Mouse (Mus musculus): ENCODE results near the gene Pacrg. TPM values are rescaled to one million over a fixed set of nuclear protein-coding genes. Genes with fewer than 3 reads are reported as not detected.

Pacrg gene
- polyA plus RNA-seq (2012; rRNA removed), result 21.0 and 23.3 TPM in 2 replicates

GRCm38 (mm10) chr17:10840148-10840707 lies at the start of gene Pacrg, which contains the start of gene Prkn:
TSS of gene Pacrg (minus strand) at chr17:10840311.
TSS of gene Prkn (plus strand) at chr17:10840384.
- peak within 1 kb of the TSS; percentile 87 for H3K27ac ChIP-seq (ENCODE audit: insufficient read depth, low read length)
- 0 out of 2 replicates have a peak, but pooled peaks cover 2% of the 10 kb centered on the region for H3K4me1 ChIP-seq (ENCODE audit: control insufficient read depth, insufficient read depth, low read length)
- no peak for TF ChIP-seq CTCF (IDR thresholded peaks at IDR 0.05; ENCODE audit: extremely low read depth, insufficient read depth, low read length)
- peak; percentile 79 for TF ChIP-seq POLR2A (IDR thresholded peaks at IDR 0.05; ENCODE audit: extremely low read depth, insufficient read depth, low read length)
- H3K4me3 ChIP-seq (ENCODE audit: insufficient read depth, low read length), result peak within 1 kb of the TSS; percentile 55

- no peak overlapping the region for H3K27ac ChIP-seq (ENCODE audit: insufficient read depth, low read length)
- TF ChIP-seq CTCF (IDR thresholded peaks at IDR 0.05; ENCODE audit: extremely low read depth, insufficient read depth, low read length) (no peak), POLR2A (IDR thresholded peaks at IDR 0.05; ENCODE audit: extremely low read depth, insufficient read depth, low read length) (no peak)
- H3K4me3 ChIP-seq (ENCODE audit: insufficient read depth, low read length), result no peak overlapping the region
- no peaks in the 10 kb centered on the region for H3K4me1 ChIP-seq (ENCODE audit: control insufficient read depth, insufficient read depth, low read length)
These were observed 47.8 kb upstream of the Pacrg start for GRCm38 (mm10) chr17:10887924-10888323.

GRCm38 (mm10) chr17:10882260-10882659 lies 42.1 kb upstream of the Pacrg start:
- Histone ChIP-seq H3K4me1 (ENCODE audit: control insufficient read depth, insufficient read depth, low read length) (no peaks in the 10 kb centered on the region), H3K4me3 (ENCODE audit: insufficient read depth, low read length) (no peak overlapping the region), H3K27ac (ENCODE audit: insufficient read depth, low read length) (no peak overlapping the region)
- TF ChIP-seq POLR2A (IDR thresholded peaks at IDR 0.05; ENCODE audit: extremely low read depth, insufficient read depth, low read length) (no peak), CTCF (IDR thresholded peaks at IDR 0.05; ENCODE audit: extremely low read depth, insufficient read depth, low read length) (no peak)

DNA sequence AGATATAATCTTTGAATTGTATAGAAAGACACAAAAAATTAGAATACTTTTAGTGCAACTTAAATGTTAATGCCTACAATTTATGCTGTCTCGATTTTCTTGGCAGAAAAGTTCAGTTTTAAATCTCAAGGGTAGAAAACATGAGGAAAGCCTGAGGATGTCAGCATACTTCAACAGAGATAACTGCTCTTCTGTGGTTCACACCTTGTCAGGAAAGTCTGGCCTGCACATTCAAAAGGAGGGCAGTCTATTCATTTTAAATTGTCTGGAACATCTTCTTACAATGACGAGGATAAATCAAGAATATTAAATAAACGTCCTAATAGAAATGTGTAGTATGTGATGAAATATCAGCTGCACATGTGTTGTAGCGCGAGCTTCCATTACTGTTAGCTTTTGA lies 38.9 kb upstream of the Pacrg start:
- no peak overlapping the region for H3K4me3 ChIP-seq (ENCODE audit: insufficient read depth, low read length)
- TF ChIP-seq POLR2A (IDR thresholded peaks at IDR 0.05; ENCODE audit: extremely low read depth, insufficient read depth, low read length) (no peak), CTCF (IDR thresholded peaks at IDR 0.05; ENCODE audit: extremely low read depth, insufficient read depth, low read length) (no peak)
- no peak overlapping the region for H3K27ac ChIP-seq (ENCODE audit: insufficient read depth, low read length)
- H3K4me1 ChIP-seq (ENCODE audit: control insufficient read depth, insufficient read depth, low read length), result no peaks in the 10 kb centered on the region

DNA sequence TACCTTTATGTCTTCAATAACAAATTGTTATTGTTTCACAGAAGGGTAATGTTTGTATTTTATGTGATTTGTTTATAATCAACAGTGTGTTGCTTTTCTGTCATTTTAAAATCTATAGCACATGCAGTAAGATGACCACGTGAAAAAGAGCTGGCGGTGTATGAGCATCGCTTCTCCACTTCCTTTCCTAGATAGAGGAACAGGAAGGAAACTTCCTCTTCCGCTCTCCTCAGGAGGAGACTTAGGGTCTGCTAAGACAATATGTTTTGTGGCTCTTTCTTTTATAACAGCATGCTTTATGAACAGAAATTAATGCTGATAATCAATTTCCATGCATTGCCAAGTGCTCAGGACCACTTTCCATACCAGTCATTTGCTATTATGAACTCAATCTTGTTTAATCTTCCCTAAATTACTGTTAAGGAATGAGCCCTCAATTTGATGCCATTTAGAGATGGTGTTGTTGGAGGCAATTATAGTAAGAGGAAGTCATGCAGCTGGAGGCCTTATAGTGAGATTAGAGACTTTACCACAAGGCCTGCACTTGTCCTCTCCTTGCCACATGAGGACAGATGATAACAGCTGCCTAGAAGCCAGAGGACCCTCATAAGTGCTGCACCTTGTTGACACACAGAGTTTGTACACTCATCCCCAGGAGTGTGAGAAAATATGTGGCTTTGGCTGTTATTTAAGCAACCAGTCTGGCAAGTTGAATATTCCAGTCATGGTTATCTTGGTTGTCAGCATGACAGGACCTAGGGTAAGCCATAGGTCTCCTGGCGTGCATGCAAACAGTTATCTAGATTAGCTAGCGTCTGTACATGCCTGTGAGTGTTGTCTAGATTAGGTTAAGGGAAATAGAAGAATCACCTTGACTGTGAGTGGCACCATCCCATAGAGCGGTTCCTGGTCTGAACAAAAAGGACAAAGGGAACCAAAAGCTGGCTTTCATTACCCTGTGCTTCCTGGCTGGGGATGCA lies 34.4 kb upstream of the Pacrg start:
- no peak for TF ChIP-seq POLR2A (IDR thresholded peaks at IDR 0.05; ENCODE audit: extremely low read depth, insufficient read depth, low read length)
- no peak for TF ChIP-seq CTCF (IDR thresholded peaks at IDR 0.05; ENCODE audit: extremely low read depth, insufficient read depth, low read length)
- H3K4me3 ChIP-seq (ENCODE audit: insufficient read depth, low read length), result no peak overlapping the region
- H3K27ac ChIP-seq (ENCODE audit: insufficient read depth, low read length), result no peak overlapping the region
- no peaks in the 10 kb centered on the region for H3K4me1 ChIP-seq (ENCODE audit: control insufficient read depth, insufficient read depth, low read length)

DNA sequence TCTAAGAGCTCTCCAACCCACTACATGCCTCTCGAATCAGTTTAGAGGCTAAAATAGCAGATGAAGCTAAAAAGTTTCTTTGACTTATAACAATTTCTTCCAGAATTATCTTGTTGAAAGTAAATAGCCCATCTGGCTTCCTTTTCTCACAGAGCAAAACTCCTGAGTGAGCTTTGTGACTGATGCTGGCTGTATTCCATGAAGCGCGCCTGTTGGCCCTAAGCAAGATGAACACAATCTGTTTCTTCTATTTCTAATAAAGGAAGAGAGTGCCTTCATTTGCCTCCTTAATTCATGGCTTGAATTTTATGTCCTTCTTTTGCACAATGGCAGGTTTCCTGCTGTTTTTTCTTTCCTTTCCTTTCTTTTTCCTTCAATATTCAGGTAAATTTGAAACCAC lies 14.1 kb upstream of the Pacrg start:
- Histone ChIP-seq H3K4me3 (ENCODE audit: insufficient read depth, low read length) (no peak overlapping the region), H3K27ac (ENCODE audit: insufficient read depth, low read length) (no peak overlapping the region), H3K4me1 (ENCODE audit: control insufficient read depth, insufficient read depth, low read length) (peaks cover 3% of the 10 kb centered on the region; the same call in 1 of the 2 replicates)
- no peak for TF ChIP-seq POLR2A (IDR thresholded peaks at IDR 0.05; ENCODE audit: extremely low read depth, insufficient read depth, low read length)
- no peak for TF ChIP-seq CTCF (IDR thresholded peaks at IDR 0.05; ENCODE audit: extremely low read depth, insufficient read depth, low read length)

GRCm38 (mm10) chr17:10840731-10841201 lies 655 bp upstream of the Pacrg start:
- Histone ChIP-seq H3K27ac (ENCODE audit: insufficient read depth, low read length) (no peak overlapping the region), H3K4me3 (ENCODE audit: insufficient read depth, low read length) (peak overlapping the region; percentile 55), H3K4me1 (ENCODE audit: control insufficient read depth, insufficient read depth, low read length) (0 out of 2 replicates have a peak, but pooled peaks cover 2% of the 10 kb centered on the region)
- TF ChIP-seq CTCF (IDR thresholded peaks at IDR 0.05; ENCODE audit: extremely low read depth, insufficient read depth, low read length) (peak; percentile 56), POLR2A (IDR thresholded peaks at IDR 0.05; ENCODE audit: extremely low read depth, insufficient read depth, low read length) (no peak)

- H3K4me1 ChIP-seq (ENCODE audit: control insufficient read depth, insufficient read depth, low read length), result no peaks in the 10 kb centered on the region
- H3K4me3 ChIP-seq (ENCODE audit: insufficient read depth, low read length), result no peak overlapping the region
- no peak for TF ChIP-seq CTCF (IDR thresholded peaks at IDR 0.05; ENCODE audit: extremely low read depth, insufficient read depth, low read length)
- no peak for TF ChIP-seq POLR2A (IDR thresholded peaks at IDR 0.05; ENCODE audit: extremely low read depth, insufficient read depth, low read length)
- H3K27ac ChIP-seq (ENCODE audit: insufficient read depth, low read length), result no peak overlapping the region
These were observed 21.1 kb downstream of the Pacrg start for GRCm38 (mm10) chr17:10818971-10819370.

DNA sequence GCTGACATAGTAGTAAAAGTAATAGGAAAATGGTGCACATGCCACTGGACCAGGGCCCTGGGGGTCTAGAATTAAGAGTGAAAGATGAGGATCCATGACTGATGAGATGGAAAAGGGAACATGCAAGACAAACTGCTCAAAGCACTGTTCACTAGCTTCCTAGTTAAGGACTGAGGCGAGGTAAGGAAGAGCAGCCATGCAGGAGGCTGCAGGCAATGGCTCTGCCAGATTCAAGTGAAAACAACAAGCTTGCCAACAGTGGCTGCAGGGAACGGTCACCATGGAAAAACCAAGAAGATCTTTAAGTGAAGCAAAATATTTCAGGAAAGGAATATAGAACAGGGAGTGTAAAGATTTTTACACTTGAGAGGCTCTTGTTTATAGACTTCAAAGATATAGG lies 31.5 kb downstream of the Pacrg start:
- H3K4me3 ChIP-seq (ENCODE audit: insufficient read depth, low read length), result no peak overlapping the region
- TF ChIP-seq POLR2A (IDR thresholded peaks at IDR 0.05; ENCODE audit: extremely low read depth, insufficient read depth, low read length), result no peak
- TF ChIP-seq CTCF (IDR thresholded peaks at IDR 0.05; ENCODE audit: extremely low read depth, insufficient read depth, low read length), result no peak
- no peak overlapping the region for H3K27ac ChIP-seq (ENCODE audit: insufficient read depth, low read length)
- H3K4me1 ChIP-seq (ENCODE audit: control insufficient read depth, insufficient read depth, low read length), result no peaks in the 10 kb centered on the region
